Comparison of ENCODE assay signal across 9 mouse cellular contexts in genomic region chr14:48169970-48170369, GRCm38 (mm10). TPM values are rescaled to one million over a fixed set of nuclear protein-coding genes. Genes with fewer than 3 reads are reported as not detected.
DNase-seq lines count a peak whose midpoint lies in the region; TF ChIP-seq lines count a peak whose summit lies in the region.
"Had no signal": no experiment of that assay in that cellular context is flagged by ENCODE, and none has a peak within 500 bp of the region (broad histone marks: within the 10 kb centered on the region; RNA-seq: fewer than 3 reads in every experiment).

No protein-coding gene starts in this region.

- no peak for TF ChIP-seq POLR2A in bone marrow, adult 2 months (IDR thresholded peaks at IDR 0.05; ENCODE audit: borderline replicate concordance, control insufficient read depth, low read depth, low read length)

- DNase-seq in adrenal gland, adult (ENCODE audit: inconsistent age in 2 of 2, low spot score in 1 of 2) = peak; percentile 60 to 83
- no peak for DNase-seq in adrenal gland, adult 8-10 months
- DNase-seq in left cerebral cortex, adult 2 months (ENCODE audit: extremely low spot score in 1 of 2, low spot score in 2 of 2) = no peak
- no peak for DNase-seq in left cerebral cortex, adult 11 months (ENCODE audit: low spot score)
- peak; percentile 50 to 59 for DNase-seq in gastrocnemius, postnatal 4 days (ENCODE audit: low spot score in 2 of 2)
- peak; percentile 58 for DNase-seq in lung, postnatal 36 days
- DNase-seq in Muller cell, postnatal 12 days (ENCODE audit: inconsistent ontology term) = no peak

- peak; percentile 58 for TF ChIP-seq CTCF in left cerebral cortex, adult 2 months (IDR thresholded peaks at IDR 0.05)
- peak; percentile 60 for TF ChIP-seq CTCF in bone marrow, adult 2 months (IDR thresholded peaks at IDR 0.05; ENCODE audit: control insufficient read depth, insufficient read depth, low read length)

- H3K4me3 ChIP-seq in left cerebral cortex, adult 2 months = no peak overlapping the region
- no peak overlapping the region for H3K4me3 ChIP-seq in bone marrow, adult 2 months (replicated peaks; ENCODE audit: control insufficient read depth, low read depth, low read length)

- intact Hi-C loops in left cerebral cortex, adult 2 months (cut with DNase I) = loop anchor here (1.0 kb wide), 1 partner anchor 21 kb away; no protein-coding TSS in a partner anchor

- H3K4me1 ChIP-seq in bone marrow, adult 2 months (ENCODE audit: control insufficient read depth, insufficient read depth, low read length) = no peaks in the 10 kb centered on the region

- WGBS in bone marrow, adult 2 months = 65% methylated on average over 7 of the region's 7 CpGs

- no peak overlapping the region for H3K27ac ChIP-seq in left cerebral cortex, adult 2 months
- H3K27ac ChIP-seq in bone marrow, adult 2 months (ENCODE audit: control insufficient read depth, insufficient read depth, low read depth, low read length, poor library complexity) = no peak overlapping the region
- H3K27ac ChIP-seq: macrophage had no signal

RNA-seq across cellular contexts. Expression of gene Peli2, which starts 49.3 kb away (rescaled TPM):
- total RNA-seq in adrenal gland, adult 8-10 months (2022) = 10 to 100 TPM; 20.4 to 37.6 (median 28.8) TPM
- 10 to 100 TPM; 19.3 to 23.1 TPM for total RNA-seq in left cerebral cortex, adult 2 months (2021)
- polyA plus RNA-seq in bone marrow, adult 2 months (2011; ENCODE audit: insufficient read depth, insufficient read length, low replicate concordance, missing spikeins) = 2.2 and 8.8 TPM in 2 replicates
- 10 to 100 TPM; 24.1 to 25.1 TPM for total RNA-seq in gastrocnemius, postnatal 4 days (2021)

Comparison
In these comparisons a context has a peak if more than half of its experiments do, and no peak if none do; other contexts are left out.
1. DNase-seq: peak in adrenal gland, adult (2 of 2), gastrocnemius, postnatal 4 days (2 of 2) and lung, postnatal 36 days (single experiment); none in adrenal gland, adult 8-10 months (single experiment), left cerebral cortex, adult 2 months (0 of 2), left cerebral cortex, adult 11 months (single experiment) and Muller cell, postnatal 12 days (single experiment).